Mouse (Mus musculus) lung, postnatal 14 days (tissue): Measurements from ENCODE around the gene Tubgcp4.

Experiments
- DNase-seq: peaks from one replicate; pipeline ENCODE4 v3.0.0; 2021

Tubgcp4 gene

GRCm38 (mm10) chr2:121206541-121206940, 36.1 kb downstream of the Tubgcp4 start:
- DNase-seq: no peak

DNA sequence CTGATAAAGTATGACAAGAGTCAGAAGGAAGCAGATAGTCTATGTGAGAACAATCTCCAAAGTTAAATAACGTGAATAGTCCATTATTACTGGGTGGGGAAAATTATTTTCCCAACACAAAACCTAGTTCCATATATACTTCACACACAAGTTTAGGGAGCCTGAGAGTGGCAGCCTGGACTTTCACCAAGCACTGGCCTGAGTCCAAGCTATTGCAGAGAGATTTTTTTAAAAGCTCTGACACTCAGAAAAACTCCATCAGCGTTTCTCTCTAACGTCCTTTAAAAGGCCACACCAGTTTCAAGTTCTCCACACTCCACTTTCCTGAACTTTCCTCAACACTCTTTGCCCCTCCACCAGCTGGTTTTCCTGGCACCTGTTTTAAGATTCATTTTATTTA, 44.0 kb downstream of the Tubgcp4 start:
- DNase-seq: peak; percentile 21

- DNase-seq: no peak
Observed at GRCm38 (mm10) chr2:121219177-121219576, 48.7 kb downstream of the Tubgcp4 start.

GRCm38 (mm10) chr2:121219994-121220393, 49.5 kb downstream of the Tubgcp4 start:
- no peak for DNase-seq

- DNase-seq: no peak
Observed at GRCm38 (mm10) chr2:121223010-121223409, 52.6 kb downstream of the Tubgcp4 start.

DNA sequence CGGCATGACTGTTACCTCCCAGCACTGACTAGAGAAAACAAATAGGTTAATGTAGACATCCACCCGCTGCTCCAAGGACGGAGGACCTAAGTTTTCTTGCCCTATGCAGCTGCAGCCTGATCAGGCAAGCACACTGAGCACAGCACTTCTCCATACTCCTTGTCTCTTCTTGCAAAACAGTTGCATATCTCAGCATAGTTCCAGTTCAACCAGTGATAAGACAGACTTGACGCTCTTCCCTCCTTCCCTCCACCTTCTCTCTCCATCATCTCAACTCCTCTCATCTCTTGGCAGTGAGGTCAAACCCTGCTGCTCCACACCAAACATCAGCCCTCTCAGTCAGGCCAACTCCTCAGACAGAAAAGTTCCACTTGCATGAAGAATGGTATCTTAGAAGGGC, 57.7 kb downstream of the Tubgcp4 start:
- DNase-seq: no peak

DNA sequence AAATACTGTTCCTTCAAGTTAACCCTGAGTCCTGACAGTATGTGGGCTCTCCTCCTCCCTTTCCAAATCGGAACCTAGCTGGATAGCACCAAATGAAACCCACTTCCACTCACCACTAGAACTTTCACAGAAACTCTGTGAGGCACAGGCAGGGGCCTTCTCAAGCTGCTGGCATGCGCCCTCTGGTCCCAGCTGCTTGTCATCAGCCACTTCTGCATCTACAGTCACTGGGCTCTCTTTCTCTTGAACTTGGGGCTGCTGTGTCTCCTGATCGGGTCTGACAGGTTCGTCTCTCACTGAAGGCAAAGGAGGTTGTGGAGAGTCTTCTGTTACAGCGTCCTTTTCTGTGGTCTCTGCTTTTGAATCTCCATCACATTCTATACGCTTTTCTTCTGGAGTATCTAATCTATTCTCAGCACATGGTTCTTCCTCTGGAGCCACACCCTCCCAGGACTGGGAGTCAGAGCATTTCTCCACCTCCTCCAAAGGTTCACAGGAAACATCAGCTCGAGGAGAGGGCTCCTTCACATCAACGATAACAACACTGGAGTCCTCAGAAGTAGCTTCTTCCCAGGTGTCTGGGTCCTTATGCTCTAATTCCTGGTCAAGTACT, 65.1 kb downstream of the Tubgcp4 start:
- no peak for DNase-seq

DNA sequence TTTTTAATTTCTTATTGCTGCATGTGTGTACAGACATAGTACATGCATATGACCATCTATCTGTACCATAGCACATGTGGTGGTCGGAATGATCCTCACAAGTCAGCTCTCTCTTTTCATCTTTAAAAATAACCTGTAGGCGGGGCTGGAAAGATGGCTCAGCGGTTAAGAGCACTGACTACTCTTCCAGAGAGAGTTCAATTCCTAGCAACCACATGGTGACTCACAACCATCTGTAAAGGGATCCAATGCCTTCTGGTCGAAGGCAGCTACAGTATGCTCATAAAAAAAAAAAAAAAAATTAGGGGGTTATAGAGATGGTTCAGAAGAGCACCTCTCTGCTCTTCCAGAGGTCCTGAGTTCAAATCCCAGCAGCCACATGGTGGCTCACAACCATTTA, 69.0 kb downstream of the Tubgcp4 start:
- DNase-seq: no peak

DNA sequence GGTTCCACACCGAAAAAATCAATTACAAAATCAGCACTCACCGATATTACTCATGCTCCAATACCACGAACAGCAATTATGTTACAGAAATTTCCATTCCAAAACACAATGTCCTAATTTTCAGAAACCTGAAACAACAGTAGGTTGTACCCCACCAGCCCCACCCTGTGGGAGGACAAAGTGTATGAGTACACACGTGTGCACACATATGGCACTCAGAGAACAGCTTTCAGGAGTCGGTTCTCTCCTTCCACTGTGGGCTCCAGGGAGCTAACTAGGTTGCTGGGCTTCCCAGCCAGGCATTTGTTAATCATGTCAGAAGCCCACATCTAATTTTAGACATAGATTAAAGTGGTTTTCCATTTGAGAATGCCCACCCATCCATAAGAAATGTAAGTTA, 73.6 kb downstream of the Tubgcp4 start:
- no peak for DNase-seq
